Mouse (Mus musculus) intestine, embryonic 15.5 days (tissue): Measurements from ENCODE around the gene Arpc5l. TPM values are rescaled to one million over a fixed set of nuclear protein-coding genes. Genes with fewer than 3 reads are reported as not detected.
A peak's percentile ranks its signal among the peaks of the same experiment; 100 is the strongest.

ENCODE experiments used
- ATAC-seq: fragments of 200-750 bp; cut with Nextera tagmentation; 2 replicates; pipeline ENCODE4 v1.8.0; 2017; ENCODE audit warnings: moderate TSS enrichment, moderate library complexity
- H3K27ac ChIP-seq: fragments of 300-500 bp; sonication (generic); 2 replicates; pipeline ENCODE4 v1.5.1; 2015; ENCODE audit warnings: mild to moderate bottlenecking, inconsistent platforms
- H3K27me3 ChIP-seq: fragments of 300-500 bp; sonication (generic); replicated peaks from 2 replicates; pipeline ENCODE4 v1.6.1; 2015; ENCODE audit warnings: inconsistent platforms
- H3K36me3 ChIP-seq: fragments of 300-500 bp; sonication (generic); 2 replicates; pipeline ENCODE4 v1.6.1; 2015; ENCODE audit warnings: inconsistent platforms
- H3K4me1 ChIP-seq: fragments of 300-500 bp; sonication (generic); replicated peaks from 2 replicates; pipeline ENCODE4 v1.6.1; 2015; ENCODE audit warnings: inconsistent platforms
- H3K4me2 ChIP-seq: fragments of 300-500 bp; sonication (generic); replicated peaks from 2 replicates; pipeline ENCODE4 v1.6.1; 2015; ENCODE audit warnings: mild to moderate bottlenecking, inconsistent platforms
- H3K4me3 ChIP-seq: fragments of 300-500 bp; sonication (generic); replicated peaks from 2 replicates; pipeline ENCODE4 v1.5.1; 2015; ENCODE audit warnings: inconsistent platforms
- H3K9ac ChIP-seq: fragments of 300-500 bp; sonication (generic); 2 replicates; pipeline ENCODE4 v1.6.1; 2015; ENCODE audit warnings: inconsistent platforms
- H3K9me3 ChIP-seq: fragments of 300-500 bp; sonication (generic); 2 replicates; pipeline ENCODE4 v1.6.1; 2016; ENCODE audit warnings: inconsistent platforms
- WGBS: fragments of 180-500 bp; shearing (Covaris S2); methylation state at CpG from one replicate; pipeline ENCODE4 v1.1.7; 2015; 5-methylcytosine and 5-hydroxymethylcytosine counted together
- polyA plus RNA-seq: library from polyadenylated mRNA; unstranded; fragments of >200 nt; fragmentation: Nextera tagmentation; extraction: Ambion mirVana; gene quantifications from 2 replicates; pipeline ENCODE4 v1.2.1, GENCODE M21; 2015

The Arpc5l gene
- polyA plus RNA-seq, 1 experiment from 2014 or later = 111 TPM

- Histone ChIP-seq H3K4me2 (no peak overlapping the region), H3K27ac (no peak overlapping the region), H3K4me1 (no peaks in the 10 kb centered on the region), H3K27me3 (no peaks in the 10 kb centered on the region), H3K36me3 (peaks cover 44% of the 10 kb centered on the region), H3K9me3 (no peaks in the 10 kb centered on the region), H3K4me3 (no peak overlapping the region), H3K9ac (no peak overlapping the region)
- ATAC-seq = no peak
- WGBS = 75% methylated on average over 3 of the region's 3 CpGs
Observed at GRCm38 (mm10) chr2:39016581-39016980, 11.4 kb downstream of the Arpc5l start.

DNA sequence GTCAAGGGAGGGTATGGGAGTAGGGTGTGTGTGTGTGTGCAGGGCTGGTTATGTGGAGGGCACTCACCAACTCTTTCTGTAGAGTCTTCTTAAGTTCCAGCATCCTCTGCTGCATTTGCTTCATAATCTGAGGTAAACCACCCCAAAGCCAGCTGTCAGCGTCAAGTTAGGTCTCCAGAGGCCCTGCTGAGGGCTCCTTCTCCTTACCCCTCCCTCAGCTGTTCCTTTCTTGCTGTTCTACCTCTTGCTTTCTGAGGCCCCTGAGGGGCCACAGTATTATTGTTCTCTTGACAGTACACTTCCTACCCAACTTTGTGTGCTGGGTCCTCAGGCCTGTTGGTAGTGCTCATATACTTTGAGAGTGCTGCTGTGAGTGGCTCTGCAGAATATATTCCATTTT, 14.9 kb downstream of the Arpc5l start:
- no peaks in the 10 kb centered on the region for H3K27me3 ChIP-seq
- H3K4me2 ChIP-seq = no peak overlapping the region
- H3K9me3 ChIP-seq = no peaks in the 10 kb centered on the region
- no peaks in the 10 kb centered on the region for H3K4me1 ChIP-seq
- no peak for ATAC-seq
- H3K36me3 ChIP-seq = peaks cover 50% of the 10 kb centered on the region
- H3K9ac ChIP-seq = no peak overlapping the region
- H3K27ac ChIP-seq = no peak overlapping the region
- H3K4me3 ChIP-seq = no peak overlapping the region
- 89% methylated on average over 1 of the region's 1 CpGs for WGBS

DNA sequence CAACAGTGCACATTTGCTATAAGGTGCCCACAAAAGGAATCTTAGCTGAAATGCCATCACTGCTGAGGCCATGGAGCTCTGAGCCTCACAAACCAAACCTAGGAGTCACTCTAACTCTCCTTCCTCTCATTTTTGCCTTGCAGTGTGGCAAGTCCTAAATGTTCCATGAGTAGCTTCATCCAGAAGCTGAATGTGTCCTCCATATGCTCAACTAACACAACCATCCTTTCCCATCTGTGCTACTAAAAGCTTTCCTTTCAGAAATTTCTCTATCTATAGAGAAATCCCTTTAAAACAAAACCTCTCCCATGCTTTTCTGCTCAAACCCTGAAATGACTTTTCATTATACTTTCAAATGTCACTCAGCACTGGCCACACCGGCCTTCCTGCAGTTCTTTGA, 26.5 kb downstream of the Arpc5l start:
- Histone ChIP-seq H3K4me1 (no peaks in the 10 kb centered on the region), H3K36me3 (peaks cover 16% of the 10 kb centered on the region; the same call in 1 of the 2 replicates), H3K27me3 (no peaks in the 10 kb centered on the region), H3K4me3 (no peak overlapping the region), H3K27ac (no peak overlapping the region), H3K9ac (no peak overlapping the region), H3K4me2 (no peak overlapping the region), H3K9me3 (no peaks in the 10 kb centered on the region)
- WGBS = 98% methylated on average over 1 of the region's 1 CpGs
- ATAC-seq = no peak

- 98% methylated on average over 1 of the region's 1 CpGs for WGBS
- Histone ChIP-seq H3K9ac (no peak overlapping the region), H3K36me3 (peaks cover 15% of the 10 kb centered on the region), H3K27ac (no peak overlapping the region), H3K9me3 (no peaks in the 10 kb centered on the region), H3K27me3 (no peaks in the 10 kb centered on the region), H3K4me2 (no peak overlapping the region), H3K4me1 (no peaks in the 10 kb centered on the region), H3K4me3 (no peak overlapping the region)
- no peak for ATAC-seq
Observed at GRCm38 (mm10) chr2:39040215-39040614, 35.1 kb downstream of the Arpc5l start.

DNA sequence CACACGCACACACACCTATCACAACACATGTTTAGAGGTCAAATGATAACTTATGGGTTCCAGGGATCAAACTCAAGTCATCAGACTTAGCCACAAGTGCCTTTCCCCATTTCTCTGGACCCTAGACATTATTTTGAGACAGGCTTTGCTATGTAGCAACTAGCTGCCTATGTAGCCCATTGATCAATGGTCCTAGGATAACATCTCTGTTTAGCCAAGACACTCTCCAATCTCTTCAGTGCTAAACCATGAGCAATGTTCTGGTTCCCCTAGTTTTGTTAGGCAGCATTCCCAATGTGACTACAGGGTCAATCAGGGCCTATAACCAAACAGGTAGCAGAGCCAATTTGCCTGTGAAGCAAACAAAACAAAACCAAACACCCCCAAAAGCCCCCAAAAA, 43.4 kb downstream of the Arpc5l start:
- Histone ChIP-seq H3K27ac (no peak overlapping the region), H3K9me3 (no peaks in the 10 kb centered on the region), H3K36me3 (peaks cover 12% of the 10 kb centered on the region; the same call in 1 of the 2 replicates), H3K4me1 (no peaks in the 10 kb centered on the region), H3K27me3 (no peaks in the 10 kb centered on the region), H3K4me2 (no peak overlapping the region), H3K9ac (no peak overlapping the region), H3K4me3 (no peak overlapping the region)
- WGBS = 88% methylated on average over 1 of the region's 1 CpGs
- no peak for ATAC-seq

- WGBS = 2% methylated on average over 25 of the region's 25 CpGs
- peaks cover 4% of the 10 kb centered on the region; the same call in 1 of the 2 replicates for H3K36me3 ChIP-seq
- H3K4me2 ChIP-seq = peak overlapping the region; percentile 75
- peak overlapping the region; percentile 89 for H3K27ac ChIP-seq
- no peaks in the 10 kb centered on the region for H3K9me3 ChIP-seq
- no peaks in the 10 kb centered on the region for H3K27me3 ChIP-seq
- ATAC-seq = peak; percentile 86
- no peaks in the 10 kb centered on the region for H3K4me1 ChIP-seq
- peak overlapping the region; percentile 94 for H3K9ac ChIP-seq
- peak overlapping the region; percentile 94 for H3K4me3 ChIP-seq
Observed at GRCm38 (mm10) chr2:39064687-39065399, 59.7 kb downstream of the Arpc5l start.

Other genes starting within 250 kb of the Arpc5l start
- 1.7 and 1.9 TPM in 2 replicates for gene Nr6a1, start 77.7 kb upstream of the Arpc5l start, polyA plus RNA-seq
- 2.3 and 2.5 TPM in 2 replicates for gene Olfml2a, start 73.4 kb upstream of the Arpc5l start, polyA plus RNA-seq
- gene Wdr38, start 7.9 kb upstream of the Arpc5l start, polyA plus RNA-seq = 1.3 and 1.4 TPM in 2 replicates
- gene Rpl35, start 276 bp downstream of the Arpc5l start, polyA plus RNA-seq = 888 and 1,051 TPM in 2 replicates
- 28.5 and 28.9 TPM in 2 replicates for gene Golga1, start 60.2 kb downstream of the Arpc5l start, polyA plus RNA-seq
- 6.2 and 6.7 TPM in 2 replicates for gene Scai, start 185.4 kb downstream of the Arpc5l start, polyA plus RNA-seq
- 67.1 and 75.5 TPM in 2 replicates for gene Ppp6c, start 221.1 kb downstream of the Arpc5l start, polyA plus RNA-seq